Mouse (Mus musculus) small intestine, adult 10 weeks (tissue): ENCODE data around the gene Tmem254c. TPM values are rescaled to one million over a fixed set of nuclear protein-coding genes. Genes with fewer than 3 reads are reported as not detected.

Experiments
- polyA plus RNA-seq: library from polyadenylated mRNA; stranded (reverse); fragments of 350-450 nt; fragmentation: Illumina TruSeq; extraction: RNeasy Lipid Tissue Mini Kit (QIAGEN cat#74804); gene quantifications from one replicate; pipeline ENCODE4 v1.2.3, GENCODE M21; 2014; ENCODE audit warnings: low replicate concordance

Tmem254c gene
- polyA plus RNA-seq, result not detected

GRCm38 (mm10) chr14:26067325-26067633 lies at the start of gene Tmem254c:
TSS of gene Tmem254c (minus strand) at chr14:26067355.

GRCm38 (mm10) chr14:26081997-26082396 lies 14.8 kb upstream of the Tmem254c start, which contains the start of gene Cphx3:
TSS of gene Cphx3 (plus strand) at chr14:26082297.

GRCm38 (mm10) chr14:26081216-26081615 lies 14.1 kb upstream of the Tmem254c start, which contains the start of gene Cphx2:
TSS of gene Cphx2 (plus strand) at chr14:26081516.

GRCm38 (mm10) chr14:26042611-26043010 lies 24.5 kb downstream of the Tmem254c start, which contains the start of gene Gm9780:
TSS of gene Gm9780 (minus strand) at chr14:26042711.

Other genes starting within 250 kb of the Tmem254c start
- 31.5 TPM for gene Anxa11, start 225.2 kb downstream of the Tmem254c start, polyA plus RNA-seq
- not detected for gene Plac9a, start 164.3 kb downstream of the Tmem254c start, polyA plus RNA-seq
- 15.9 TPM for gene Tmem254a, start 139.7 kb downstream of the Tmem254c start, polyA plus RNA-seq
- gene Cphx1, start 129.1 kb downstream of the Tmem254c start, polyA plus RNA-seq, result not detected
- not detected for gene Duxbl1, start 88.8 kb downstream of the Tmem254c start, polyA plus RNA-seq
- gene Gm9780, start 24.6 kb downstream of the Tmem254c start, polyA plus RNA-seq, result 1.6 TPM
- not detected for gene Cphx2, start 14.2 kb upstream of the Tmem254c start, polyA plus RNA-seq
- gene Cphx3, start 14.9 kb upstream of the Tmem254c start, polyA plus RNA-seq, result not detected
- 0.48 TPM for gene Duxbl2, start 51.0 kb upstream of the Tmem254c start, polyA plus RNA-seq
- gene Plac9b, start 115.1 kb upstream of the Tmem254c start, polyA plus RNA-seq, result not detected
- gene Tmem254b, start 139.7 kb upstream of the Tmem254c start, polyA plus RNA-seq, result 47.7 TPM
- gene Duxbl3, start 190.6 kb upstream of the Tmem254c start, polyA plus RNA-seq, result not detected